ENCODE assay signal across 24 mouse cellular contexts in the genomic region with DNA sequence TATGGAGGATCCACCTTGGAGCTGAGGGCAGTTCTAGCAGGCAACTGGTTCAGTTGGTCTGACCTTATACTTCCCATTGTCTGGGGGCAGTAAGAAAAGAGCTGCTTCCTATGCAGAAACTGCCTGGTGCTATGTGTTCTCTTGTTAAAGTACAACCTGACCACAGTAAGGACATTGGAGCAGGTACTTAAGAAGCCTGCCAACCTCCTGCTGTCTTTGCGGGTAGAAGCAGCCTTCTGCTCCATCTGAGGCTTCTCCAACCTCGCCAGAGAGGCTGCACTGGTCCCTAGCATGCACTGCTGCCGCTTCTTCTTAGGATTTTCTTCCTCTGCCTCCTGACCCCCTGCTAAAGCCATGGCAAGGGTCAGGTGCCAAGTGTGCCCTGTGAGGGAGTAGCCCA.
DNase-seq lines count a peak whose midpoint lies in the region; TF ChIP-seq lines count a peak whose summit lies in the region.
"Had no signal": no experiment of that assay in that cellular context is flagged by ENCODE, and none has a peak within 500 bp of the region (broad histone marks: within the 10 kb centered on the region; RNA-seq: fewer than 3 reads in every experiment).

No protein-coding gene starts in this region.

- no peak overlapping the region for H3K4me3 ChIP-seq in left cerebral cortex, adult 2 months
- H3K4me3 ChIP-seq in cortical plate, adult 2 months (ENCODE audit: insufficient read depth, low read length) = no peak overlapping the region
- H3K4me3 ChIP-seq: erythroblast, embryonic 14.5 days; forebrain, embryonic 12.5 days; hindbrain, embryonic 10.5 days; liver, embryonic 15.5 days; midbrain, embryonic 10.5 days; neural tube, embryonic 12.5 days had no signal

- TF ChIP-seq POLR2A in cortical plate, adult 2 months (IDR thresholded peaks at IDR 0.05; ENCODE audit: extremely low read depth, insufficient read depth, low read length) = no peak

- intact Hi-C loops in left cerebral cortex, adult 2 months (cut with DNase I) = loop anchor here (1.0 to 5.0 kb wide), 5 partner anchors 34 to 110 kb away; no protein-coding TSS in a partner anchor

- no peak for TF ChIP-seq CTCF in left cerebral cortex, adult 2 months (IDR thresholded peaks at IDR 0.05)
- no peak for TF ChIP-seq CTCF in cortical plate, adult 2 months (IDR thresholded peaks at IDR 0.05; ENCODE audit: extremely low read depth, insufficient read depth, low read length)

- no peak for DNase-seq in left cerebral cortex, adult 2 months (ENCODE audit: extremely low spot score in 1 of 2, low spot score in 2 of 2)
- DNase-seq in left cerebral cortex, adult 18-20 months (ENCODE audit: low spot score in 2 of 2) = no peak
- DNase-seq in cerebellum, adult 11-12 months = peak; percentile 75
- DNase-seq in cerebellum, adult 9-11 months = peak; percentile 79
- DNase-seq in urinary bladder, postnatal 25 days (ENCODE audit: low spot score) = no peak
- no peak for DNase-seq in left cerebral cortex, adult 8-10 months (ENCODE audit: low spot score in 2 of 2)
- DNase-seq in adrenal gland, adult 2 months = no peak
- DNase-seq: adrenal gland, adult 8-10 months; gastrocnemius, postnatal 14 days; heart, postnatal 14 days; kidney, adult 8-10 months; kidney, postnatal 10 days; lung, embryonic 14.5 days; right cerebral cortex, postnatal 4 days; thymus, adult 18-20 months; thymus, postnatal 25 days had no signal

- peak overlapping the region; percentile 78 for H3K27ac ChIP-seq in left cerebral cortex, adult 2 months
- peak overlapping the region; percentile 77 for H3K27ac ChIP-seq in cortical plate, adult 2 months (ENCODE audit: insufficient read depth, low read length)
- H3K27ac ChIP-seq: forebrain, embryonic 12.5 days; hindbrain, embryonic 10.5 days; liver, embryonic 15.5 days; midbrain, embryonic 10.5 days; neural tube, embryonic 12.5 days; stomach, postnatal 0 days had no signal

- H3K4me1 ChIP-seq in cortical plate, adult 2 months (ENCODE audit: control insufficient read depth, insufficient read depth, low read length) = peaks cover 23% of the 10 kb centered on the region
- H3K4me1 ChIP-seq: forebrain, embryonic 12.5 days; liver, embryonic 15.5 days; neural tube, embryonic 12.5 days had no signal

Comparison
In these comparisons a context has a peak if more than half of its experiments do, and no peak if none do; other contexts are left out.
1. DNase-seq: peak in cerebellum, adult 11-12 months (single experiment) and cerebellum, adult 9-11 months (single experiment); none in left cerebral cortex, adult 2 months (0 of 2), left cerebral cortex, adult 18-20 months (0 of 2), urinary bladder, postnatal 25 days (single experiment), left cerebral cortex, adult 8-10 months (0 of 2) and adrenal gland, adult 2 months (single experiment).